Mouse (Mus musculus): Measurements from ENCODE around the gene Rangrf. TPM values are rescaled to one million over a fixed set of nuclear protein-coding genes. Genes with fewer than 3 reads are reported as not detected.
"Not testable (repeated sequence)": the region's sequence is repeated elsewhere in the genome, so short reads cannot be mapped to it uniquely, and the experiment has no call there.

The Rangrf gene
- polyA plus RNA-seq (2014; fragmentation: Nextera tagmentation; extraction: Ambion mirVana) = 26.2 and 32.3 TPM in 2 replicates

GRCm38 (mm10) chr11:68975085-68975484 is at the start of gene Rangrf:
Gene Rangrf (minus strand): TSS chr11:68975185.
- H3K27me3 ChIP-seq (ENCODE audit: control insufficient read depth, insufficient read depth, low read length) = no peaks in the 10 kb centered on the region
- H3K9me3 ChIP-seq (ENCODE audit: control insufficient read depth, low read length) = no peaks in the 10 kb centered on the region
- H3K9ac ChIP-seq = peak within 1 kb of the TSS; percentile 40; the same call in 1 of the 2 replicates
- H3K36me3 ChIP-seq (replicated peaks; ENCODE audit: control insufficient read depth, insufficient read depth) = no peaks in the 10 kb centered on the region
- H3K4me3 ChIP-seq (replicated peaks; ENCODE audit: low read length) = peak within 1 kb of the TSS; percentile 38
- H3K4me2 ChIP-seq (replicated peaks) = peak within 1 kb of the TSS; percentile 69
- ATAC-seq (ENCODE audit: low FRiP score) (no peak), DNase-seq (ENCODE audit: low spot score) (no peak)
- WGBS = 83% methylated on average over 7 of the region's 7 CpGs
- H3K27ac ChIP-seq = no peak within 1 kb of the TSS
- H3K4me1 ChIP-seq (replicated peaks; ENCODE audit: control insufficient read depth, insufficient read depth, low read length) = peaks cover 6% of the 10 kb centered on the region; the same call in 1 of the 2 replicates

GRCm38 (mm10) chr11:69020691-69021090 is 45.7 kb upstream of the Rangrf start:
- H3K9ac ChIP-seq = no peak overlapping the region
- no peaks in the 10 kb centered on the region for H3K27me3 ChIP-seq (ENCODE audit: control insufficient read depth, insufficient read depth, low read length)
- H3K4me2 ChIP-seq (replicated peaks) = no peak overlapping the region
- H3K4me3 ChIP-seq (replicated peaks; ENCODE audit: low read length) = no peak overlapping the region
- H3K36me3 ChIP-seq (replicated peaks; ENCODE audit: control insufficient read depth, insufficient read depth) = peaks cover 45% of the 10 kb centered on the region
- H3K27ac ChIP-seq = no peak overlapping the region
- DNase-seq (ENCODE audit: low spot score) (no peak), ATAC-seq (ENCODE audit: low FRiP score) (no peak)
- H3K4me1 ChIP-seq (replicated peaks; ENCODE audit: control insufficient read depth, insufficient read depth, low read length) = peaks cover 8% of the 10 kb centered on the region
- H3K9me3 ChIP-seq (ENCODE audit: control insufficient read depth, low read length) = no peaks in the 10 kb centered on the region

- Histone ChIP-seq H3K4me3 (replicated peaks; ENCODE audit: low read length) (peak overlapping the region; percentile 57), H3K27me3 (ENCODE audit: control insufficient read depth, insufficient read depth, low read length) (no peaks in the 10 kb centered on the region), H3K4me2 (replicated peaks) (peak overlapping the region; percentile 54), H3K27ac (peak overlapping the region; percentile 85), H3K9me3 (ENCODE audit: control insufficient read depth, low read length) (no peaks in the 10 kb centered on the region), H3K4me1 (replicated peaks; ENCODE audit: control insufficient read depth, insufficient read depth, low read length) (peaks cover 9% of the 10 kb centered on the region), H3K36me3 (replicated peaks; ENCODE audit: control insufficient read depth, insufficient read depth) (peaks cover 6% of the 10 kb centered on the region; the same call in 1 of the 2 replicates), H3K9ac (peak overlapping the region; percentile 83)
- DNase-seq (ENCODE audit: low spot score) (no peak), ATAC-seq (ENCODE audit: low FRiP score) (no peak)
- WGBS = 76% methylated on average over 3 of the region's 3 CpGs
Observed at GRCm38 (mm10) chr11:69016755-69017154, 41.8 kb upstream of the Rangrf start.

- WGBS = 4% methylated on average over 38 of the region's 38 CpGs
- no peaks in the 10 kb centered on the region for H3K9me3 ChIP-seq (ENCODE audit: control insufficient read depth, low read length)
- peaks cover 14% of the 10 kb centered on the region for H3K4me1 ChIP-seq (replicated peaks; ENCODE audit: control insufficient read depth, insufficient read depth, low read length)
- peak within 1 kb of the TSS; percentile 54 for H3K4me2 ChIP-seq (replicated peaks)
- H3K9ac ChIP-seq = peak within 1 kb of the TSS; percentile 83
- peak within 1 kb of the TSS; percentile 85 for H3K27ac ChIP-seq
- DNase-seq (ENCODE audit: low spot score) (peak; percentile 94), ATAC-seq (ENCODE audit: low FRiP score) (peak; percentile 95)
- peak within 1 kb of the TSS; percentile 57 for H3K4me3 ChIP-seq (replicated peaks; ENCODE audit: low read length)
- H3K27me3 ChIP-seq (ENCODE audit: control insufficient read depth, insufficient read depth, low read length) = no peaks in the 10 kb centered on the region
- no peaks in the 10 kb centered on the region for H3K36me3 ChIP-seq (replicated peaks; ENCODE audit: control insufficient read depth, insufficient read depth)
Observed at GRCm38 (mm10) chr11:69015644-69016441, 40.9 kb upstream of the Rangrf start, which contains the start of gene Ctc1. Gene Ctc1 (plus strand): TSS chr11:69015911.

GRCm38 (mm10) chr11:69012071-69012601 is 37.2 kb upstream of the Rangrf start:
- peak overlapping the region; percentile 92 for H3K27ac ChIP-seq
- peak overlapping the region; percentile 77 for H3K9ac ChIP-seq
- H3K4me1 ChIP-seq (replicated peaks; ENCODE audit: control insufficient read depth, insufficient read depth, low read length) = peaks cover 22% of the 10 kb centered on the region
- peak overlapping the region; percentile 45 for H3K4me3 ChIP-seq (replicated peaks; ENCODE audit: low read length)
- no peaks in the 10 kb centered on the region for H3K27me3 ChIP-seq (ENCODE audit: control insufficient read depth, insufficient read depth, low read length)
- DNase-seq (ENCODE audit: low spot score) = peak; percentile 92
- peak overlapping the region; percentile 89 for H3K4me2 ChIP-seq (replicated peaks)
- no peaks in the 10 kb centered on the region for H3K36me3 ChIP-seq (replicated peaks; ENCODE audit: control insufficient read depth, insufficient read depth)
- 2% methylated on average over 18 of the region's 18 CpGs for WGBS
- H3K9me3 ChIP-seq (ENCODE audit: control insufficient read depth, low read length) = no peaks in the 10 kb centered on the region
- ATAC-seq (ENCODE audit: low FRiP score) = peak; percentile 75

- Histone ChIP-seq H3K4me1 (replicated peaks; ENCODE audit: control insufficient read depth, insufficient read depth, low read length) (peaks cover 16% of the 10 kb centered on the region), H3K9ac (peak overlapping the region; percentile 77), H3K4me3 (replicated peaks; ENCODE audit: low read length) (peak overlapping the region; percentile 45), H3K27ac (peak overlapping the region; percentile 92), H3K4me2 (replicated peaks) (peak overlapping the region; percentile 89)
- DNase-seq (ENCODE audit: low spot score); ATAC-seq (ENCODE audit: low FRiP score); H3K27me3 ChIP-seq (ENCODE audit: control insufficient read depth, insufficient read depth, low read length); H3K9me3 ChIP-seq (ENCODE audit: control insufficient read depth, low read length); H3K36me3 ChIP-seq (replicated peaks; ENCODE audit: control insufficient read depth, insufficient read depth): not testable (repeated sequence)
- 76% methylated on average over 2 of the region's 2 CpGs for WGBS
Observed at GRCm38 (mm10) chr11:69011445-69011844, 36.5 kb upstream of the Rangrf start.

- Histone ChIP-seq H3K27ac (no peak overlapping the region), H3K27me3 (ENCODE audit: control insufficient read depth, insufficient read depth, low read length) (no peaks in the 10 kb centered on the region), H3K4me3 (replicated peaks; ENCODE audit: low read length) (no peak overlapping the region), H3K36me3 (replicated peaks; ENCODE audit: control insufficient read depth, insufficient read depth) (no peaks in the 10 kb centered on the region), H3K4me1 (replicated peaks; ENCODE audit: control insufficient read depth, insufficient read depth, low read length) (peaks cover 16% of the 10 kb centered on the region), H3K9ac (no peak overlapping the region), H3K9me3 (ENCODE audit: control insufficient read depth, low read length) (no peaks in the 10 kb centered on the region), H3K4me2 (replicated peaks) (peak overlapping the region; percentile 89; the same call in 1 of the 2 replicates)
- 93% methylated on average over 15 of the region's 15 CpGs for WGBS
- DNase-seq (ENCODE audit: low spot score) (no peak), ATAC-seq (ENCODE audit: low FRiP score) (no peak)
Observed at GRCm38 (mm10) chr11:69010400-69011323, 35.7 kb upstream of the Rangrf start.

- ATAC-seq (ENCODE audit: low FRiP score) (no peak), DNase-seq (ENCODE audit: low spot score) (no peak)
- Histone ChIP-seq H3K9me3 (ENCODE audit: control insufficient read depth, low read length) (no peaks in the 10 kb centered on the region), H3K4me3 (replicated peaks; ENCODE audit: low read length) (no peak overlapping the region), H3K27ac (no peak overlapping the region), H3K27me3 (ENCODE audit: control insufficient read depth, insufficient read depth, low read length) (no peaks in the 10 kb centered on the region), H3K36me3 (replicated peaks; ENCODE audit: control insufficient read depth, insufficient read depth) (no peaks in the 10 kb centered on the region), H3K9ac (no peak overlapping the region), H3K4me2 (replicated peaks) (no peak overlapping the region), H3K4me1 (replicated peaks; ENCODE audit: control insufficient read depth, insufficient read depth, low read length) (peaks cover 16% of the 10 kb centered on the region)
- 85% methylated on average over 1 of the region's 1 CpGs for WGBS
Observed at GRCm38 (mm10) chr11:69009508-69009907, 34.5 kb upstream of the Rangrf start.

Data from hindbrain, embryonic 14.5 days (tissue).